Mouse (Mus musculus) central nervous system, embryonic 18 days (tissue): ENCODE results near the gene Gm10638. TPM values are rescaled to one million over a fixed set of nuclear protein-coding genes. Genes with fewer than 3 reads are reported as not detected.

ENCODE experiments used
- polyA plus RNA-seq: library from polyadenylated mRNA; depleted of rRNA; stranded (reverse); fragments of >200 nt; gene quantifications from 2 replicates; pipeline ENCODE4 v1.2.3, GENCODE M21; 2012; rRNA removed

The Gm10638 gene
- 2.3 and 2.6 TPM in 2 replicates for polyA plus RNA-seq

DNA sequence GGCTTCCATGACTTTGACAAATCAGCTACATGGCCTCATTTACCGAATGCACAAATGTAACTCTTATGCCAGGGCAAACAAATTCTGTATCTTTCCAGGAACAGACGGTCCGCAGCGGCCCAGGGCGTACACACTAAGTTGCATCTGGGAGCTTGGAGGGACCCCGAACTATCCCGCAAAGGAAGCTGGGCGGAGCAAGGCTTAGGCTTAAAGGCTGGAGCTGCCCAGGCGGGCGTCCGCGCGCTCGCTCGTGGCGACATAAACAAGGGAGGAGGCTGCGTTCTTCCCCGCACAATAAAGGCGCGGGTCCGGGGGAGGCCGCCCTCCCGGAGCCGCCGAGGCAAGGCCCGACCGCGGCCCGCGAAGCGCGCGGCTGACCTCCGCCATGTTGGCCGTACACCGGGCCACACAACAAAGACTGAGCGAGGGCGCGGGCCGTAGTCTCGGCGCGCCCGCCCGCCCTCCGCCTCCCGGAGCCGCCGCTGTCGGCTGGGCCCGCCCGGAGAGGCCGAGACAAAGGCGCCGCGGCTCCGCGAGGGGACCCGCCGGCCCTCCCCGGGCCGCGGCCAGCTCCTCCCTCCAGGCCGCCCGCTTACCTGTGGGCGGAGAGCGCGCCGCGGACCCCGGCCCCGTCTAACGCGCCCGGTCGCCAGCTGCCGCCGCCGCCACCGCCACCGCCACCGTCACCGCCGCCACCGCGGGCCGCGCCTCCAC, at the start of gene Gm10638, which contains the start of gene Siah1a:
Gene Gm10638, plus strand, starts transcription at position 479 of the 714 bp plus-strand sequence.
Gene Siah1a, minus strand, starts transcription at position 714 of the 714 bp plus-strand sequence.

Other genes starting within 250 kb of the Gm10638 start
- 0.62 and 0.87 TPM in 2 replicates for gene Abcc12, start 165.0 kb upstream of the Gm10638 start, polyA plus RNA-seq
- gene Lonp2, start 121.7 kb upstream of the Gm10638 start, polyA plus RNA-seq = 47.7 and 50.8 TPM in 2 replicates
- gene Siah1a, start 235 bp downstream of the Gm10638 start, polyA plus RNA-seq = 61.5 and 61.8 TPM in 2 replicates
- gene N4bp1, start 139.6 kb downstream of the Gm10638 start, polyA plus RNA-seq = 14.1 and 15.8 TPM in 2 replicates